Mouse (Mus musculus) forebrain, embryonic 14.5 days (tissue): ENCODE results near the gene Tbc1d17. TPM values are rescaled to one million over a fixed set of nuclear protein-coding genes. Genes with fewer than 3 reads are reported as not detected.
A peak's percentile ranks its signal among the peaks of the same experiment; 100 is the strongest.

Experiments
- ATAC-seq: fragments of 200-750 bp; cut with Nextera tagmentation; 2 replicates; pipeline ENCODE4 v1.8.0; 2017; ENCODE audit warnings: mild to moderate bottlenecking, moderate library complexity
- DNase-seq: peaks from one replicate; pipeline ENCODE4 v3.0.0-alpha.2; 2015; ENCODE audit warnings: low spot score
- H3K27ac ChIP-seq: fragments of 300-500 bp; sonication (generic); 2 replicates; pipeline ENCODE4 v1.5.1; 2014; ENCODE audit warnings: low read depth, mild to moderate bottlenecking, control low read depth, low read length, moderate library complexity
- H3K27me3 ChIP-seq: fragments of 300-500 bp; sonication (generic); replicated peaks from 2 replicates; pipeline ENCODE4 v1.6.1; 2014; ENCODE audit warnings: low read length, control low read depth, mixed read lengths; ENCODE audit not compliant: control insufficient read depth, insufficient read depth
- H3K36me3 ChIP-seq: fragments of 300-500 bp; sonication (generic); 2 replicates; pipeline ENCODE4 v1.6.1; 2014; ENCODE audit warnings: low read length, control low read depth; ENCODE audit not compliant: control insufficient read depth, insufficient read depth
- H3K4me1 ChIP-seq: fragments of 300-500 bp; sonication (generic); 2 replicates; pipeline ENCODE4 v1.6.1; 2014; ENCODE audit warnings: antibody characterized with exemption, low read length, control low read depth; ENCODE audit not compliant: control insufficient read depth, insufficient read depth
- H3K4me2 ChIP-seq: fragments of 300-500 bp; sonication (generic); 2 replicates; pipeline ENCODE4 v1.6.1; 2014; ENCODE audit warnings: mild to moderate bottlenecking, control low read depth, low read length
- H3K4me3 ChIP-seq: fragments of 300-500 bp; sonication (generic); 2 replicates; pipeline ENCODE4 v1.5.1; 2014; ENCODE audit warnings: low read depth, low read length, control low read depth
- H3K9ac ChIP-seq: fragments of 300-500 bp; sonication (generic); 2 replicates; pipeline ENCODE4 v1.6.1; 2014; ENCODE audit warnings: mild to moderate bottlenecking, low read length, control low read depth, moderate library complexity
- H3K9me3 ChIP-seq: fragments of 300-500 bp; sonication (generic); replicated peaks from 2 replicates; pipeline ENCODE4 v1.6.1; 2016; ENCODE audit warnings: low read length, control low read depth, mixed read lengths; ENCODE audit not compliant: control insufficient read depth
- WGBS: fragments of 180-500 bp; shearing (Covaris S2); extraction: QIAGEN DNeasy Blood & Tissue Kit; methylation state at CpG from one replicate; pipeline ENCODE4 v1.1.7; 2014; 5-methylcytosine and 5-hydroxymethylcytosine counted together
- polyA plus RNA-seq: library from polyadenylated mRNA; unstranded; fragments of >200 nt; fragmentation: Nextera tagmentation; extraction: Ambion mirVana; gene quantifications from 2 replicates; pipeline ENCODE4 v1.2.1, GENCODE M21; 2014

The Tbc1d17 gene
- polyA plus RNA-seq, 1 experiment from 2014 or later = 79.6 TPM

GRCm38 (mm10) chr7:44817441-44817840 lies 31.4 kb downstream of the Tbc1d17 start:
- Histone ChIP-seq H3K9me3 (no peaks in the 10 kb centered on the region), H3K4me3 (peak overlapping the region; percentile 90), H3K9ac (peak overlapping the region; percentile 91), H3K4me1 (peaks cover 28% of the 10 kb centered on the region), H3K27ac (no peak overlapping the region), H3K27me3 (no peaks in the 10 kb centered on the region), H3K36me3 (0 out of 2 replicates have a peak, but pooled peaks cover 7% of the 10 kb centered on the region), H3K4me2 (peak overlapping the region; percentile 87)
- ATAC-seq (no peak), DNase-seq (no peak)
- 26% methylated on average over 3 of the region's 3 CpGs for WGBS

- peak within 1 kb of the TSS; percentile 91 for H3K9ac ChIP-seq
- H3K4me3 ChIP-seq = peak within 1 kb of the TSS; percentile 90
- H3K27me3 ChIP-seq = no peaks in the 10 kb centered on the region
- 0 out of 2 replicates have a peak, but pooled peaks cover 7% of the 10 kb centered on the region for H3K36me3 ChIP-seq
- ATAC-seq = no peak; the same call in 1 of the 2 replicates
- peak; percentile 49 for DNase-seq
- WGBS = under 1% methylated on average over 51 of the region's 57 CpGs
- H3K9me3 ChIP-seq = no peaks in the 10 kb centered on the region
- H3K4me1 ChIP-seq = peaks cover 28% of the 10 kb centered on the region
- peak within 1 kb of the TSS; percentile 87 for H3K4me2 ChIP-seq
- H3K27ac ChIP-seq = peak within 1 kb of the TSS; percentile 90
Measured at GRCm38 (mm10) chr7:44816470-44817021, 32.3 kb downstream of the Tbc1d17 start, which contains the start of gene Atf5. Atf5 (minus strand) TSS chr7:44816658.

- Histone ChIP-seq H3K27me3 (no peaks in the 10 kb centered on the region), H3K4me3 (peak within 1 kb of the TSS; percentile 90), H3K4me1 (peaks cover 28% of the 10 kb centered on the region), H3K27ac (peak within 1 kb of the TSS; percentile 90), H3K9ac (peak within 1 kb of the TSS; percentile 91), H3K4me2 (peak within 1 kb of the TSS; percentile 87), H3K9me3 (no peaks in the 10 kb centered on the region), H3K36me3 (0 out of 2 replicates have a peak, but pooled peaks cover 11% of the 10 kb centered on the region)
- ATAC-seq = peak; percentile 95
- WGBS = under 1% methylated on average over 62 of the region's 62 CpGs
- DNase-seq = peak; percentile 99
Measured at GRCm38 (mm10) chr7:44815721-44816469, 33.0 kb downstream of the Tbc1d17 start, which contains the start of the genes Nup62 and Il4i1. Nup62 (plus strand) TSS chr7:44816088. Il4i1 (plus strand) TSS chr7:44816387.

GRCm38 (mm10) chr7:44814952-44815553 lies 33.8 kb downstream of the Tbc1d17 start:
- ATAC-seq (no peak; the same call in 1 of the 2 replicates), DNase-seq (no peak)
- no peaks in the 10 kb centered on the region for H3K27me3 ChIP-seq
- peak overlapping the region; percentile 90 for H3K4me3 ChIP-seq
- WGBS = 27% methylated on average over 14 of the region's 14 CpGs
- peak overlapping the region; percentile 48 for H3K9ac ChIP-seq
- H3K9me3 ChIP-seq = no peaks in the 10 kb centered on the region
- peak overlapping the region; percentile 87 for H3K4me2 ChIP-seq
- 0 out of 2 replicates have a peak, but pooled peaks cover 11% of the 10 kb centered on the region for H3K36me3 ChIP-seq
- H3K27ac ChIP-seq = peak overlapping the region; percentile 77; the same call in 1 of the 2 replicates
- peaks cover 28% of the 10 kb centered on the region for H3K4me1 ChIP-seq

GRCm38 (mm10) chr7:44814423-44814822 lies 34.5 kb downstream of the Tbc1d17 start:
- Histone ChIP-seq H3K27me3 (no peaks in the 10 kb centered on the region), H3K27ac (no peak overlapping the region), H3K36me3 (0 out of 2 replicates have a peak, but pooled peaks cover 8% of the 10 kb centered on the region), H3K4me2 (no peak overlapping the region), H3K4me1 (peaks cover 25% of the 10 kb centered on the region), H3K4me3 (no peak overlapping the region), H3K9ac (no peak overlapping the region), H3K9me3 (no peaks in the 10 kb centered on the region)
- WGBS = 96% methylated on average over 4 of the region's 4 CpGs
- DNase-seq (no peak), ATAC-seq (no peak)

- no peak overlapping the region for H3K4me3 ChIP-seq
- ATAC-seq (no peak), DNase-seq (no peak)
- 0 out of 2 replicates have a peak, but pooled peaks cover 7% of the 10 kb centered on the region for H3K36me3 ChIP-seq
- no peak overlapping the region for H3K4me2 ChIP-seq
- H3K9me3 ChIP-seq = no peaks in the 10 kb centered on the region
- 92% methylated on average over 3 of the region's 3 CpGs for WGBS
- peaks cover 21% of the 10 kb centered on the region for H3K4me1 ChIP-seq
- no peak overlapping the region for H3K27ac ChIP-seq
- H3K9ac ChIP-seq = no peak overlapping the region
- no peaks in the 10 kb centered on the region for H3K27me3 ChIP-seq
Measured at GRCm38 (mm10) chr7:44813985-44814384, 34.9 kb downstream of the Tbc1d17 start.

GRCm38 (mm10) chr7:44812651-44813325 lies 36.1 kb downstream of the Tbc1d17 start:
- no peak overlapping the region for H3K27ac ChIP-seq
- DNase-seq = no peak

GRCm38 (mm10) chr7:44810819-44811557 lies 37.9 kb downstream of the Tbc1d17 start:
- WGBS = 96% methylated on average over 7 of the region's 7 CpGs
- Histone ChIP-seq H3K4me1 (no peaks in the 10 kb centered on the region), H3K4me2 (no peak overlapping the region), H3K4me3 (no peak overlapping the region), H3K36me3 (0 out of 2 replicates have a peak, but pooled peaks cover 7% of the 10 kb centered on the region), H3K27me3 (no peaks in the 10 kb centered on the region), H3K9me3 (no peaks in the 10 kb centered on the region), H3K9ac (no peak overlapping the region), H3K27ac (no peak overlapping the region)
- DNase-seq (no peak), ATAC-seq (no peak)

More at GRCm38 (mm10) chr7:44812651-44813325, 36.1 kb downstream of the Tbc1d17 start:
- H3K4me2 ChIP-seq = no peak overlapping the region
- H3K9ac ChIP-seq = no peak overlapping the region
- peaks cover 9% of the 10 kb centered on the region for H3K4me1 ChIP-seq
- H3K27me3 ChIP-seq = no peaks in the 10 kb centered on the region
- no peak for ATAC-seq
- no peak overlapping the region for H3K4me3 ChIP-seq
- 0 out of 2 replicates have a peak, but pooled peaks cover 7% of the 10 kb centered on the region for H3K36me3 ChIP-seq
- WGBS = 92% methylated on average over 20 of the region's 20 CpGs
- H3K9me3 ChIP-seq = no peaks in the 10 kb centered on the region
